Mouse (Mus musculus): ENCODE results near the gene Sh3pxd2a.

DNA sequence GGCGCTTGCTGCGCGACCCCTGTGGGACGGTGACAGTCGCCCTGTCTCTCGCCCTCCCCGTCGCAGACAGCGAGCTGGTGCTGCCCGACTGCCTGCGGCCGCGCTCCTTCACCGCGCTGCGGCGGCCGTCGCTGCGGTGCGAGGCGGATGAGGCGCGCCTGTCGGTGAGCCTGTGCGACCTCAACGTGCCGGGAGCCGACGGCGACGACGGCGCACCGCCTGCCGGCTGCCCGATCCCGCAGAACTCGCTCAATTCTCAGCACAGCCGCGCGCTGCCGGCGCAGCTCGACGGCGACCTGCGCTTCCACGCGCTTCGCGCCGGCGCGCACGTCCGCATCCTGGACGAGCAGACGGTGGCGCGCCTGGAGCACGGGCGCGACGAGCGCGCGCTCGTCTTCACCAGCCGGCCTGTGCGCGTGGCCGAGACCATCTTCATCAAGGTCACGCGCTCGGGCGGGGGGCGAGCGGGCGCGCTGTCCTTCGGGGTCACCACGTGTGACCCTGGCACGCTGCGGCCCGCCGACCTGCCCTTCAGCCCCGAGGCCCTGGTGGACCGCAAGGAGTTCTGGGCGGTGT is 211.1 kb downstream of the Sh3pxd2a start:
- TF ChIP-seq POLR2A (IDR thresholded peaks at IDR 0.05; ENCODE audit: control insufficient read depth in 1 of 2, insufficient read depth in 1 of 2, low read depth in 1 of 2, low read length in 2 of 2, poor library complexity in 1 of 2) (no peak), CTCF (IDR thresholded peaks at IDR 0.05 in 2 of 3, conservative IDR thresholded peaks at IDR 0.05 in 1 of 3; ENCODE audit: control insufficient read depth in 1 of 3, insufficient read depth in 1 of 3, low read depth in 2 of 3, low read length in 3 of 3, poor library complexity in 1 of 3, severe bottlenecking in 1 of 3) (no peak), RAD21 (IDR thresholded peaks at IDR 0.05; ENCODE audit: low read depth, low read length) (no peak), GATA1 (IDR thresholded peaks at IDR 0.05; ENCODE audit: low read depth, low read length) (no peak), POLR2AphosphoS2 (IDR thresholded peaks at IDR 0.05; ENCODE audit: low read length) (no peak), JUND (IDR thresholded peaks at IDR 0.05; ENCODE audit: low read depth, low read length) (no peak), E2F4 (IDR thresholded peaks at IDR 0.05; ENCODE audit: borderline replicate concordance, low read depth, low read length) (no peak), USF1 (IDR thresholded peaks at IDR 0.05; ENCODE audit: low read depth, low read length) (no peak), ZMIZ1 (IDR thresholded peaks at IDR 0.05; ENCODE audit: low read depth, low read length) (no peak)
